Mouse (Mus musculus): ENCODE results near the gene Hsd11b2.
A peak's percentile ranks its signal among the peaks of the same experiment; 100 is the strongest.

Gene Hsd11b2

GRCm38 (mm10) chr8:105522890-105523289 is 4.3 kb downstream of the Hsd11b2 start:
- no peak for DNase-seq (ENCODE audit: low spot score in 2 of 2)

GRCm38 (mm10) chr8:105527110-105527509 is 8.6 kb downstream of the Hsd11b2 start:
- DNase-seq (ENCODE audit: low spot score in 2 of 2) = no peak

DNA sequence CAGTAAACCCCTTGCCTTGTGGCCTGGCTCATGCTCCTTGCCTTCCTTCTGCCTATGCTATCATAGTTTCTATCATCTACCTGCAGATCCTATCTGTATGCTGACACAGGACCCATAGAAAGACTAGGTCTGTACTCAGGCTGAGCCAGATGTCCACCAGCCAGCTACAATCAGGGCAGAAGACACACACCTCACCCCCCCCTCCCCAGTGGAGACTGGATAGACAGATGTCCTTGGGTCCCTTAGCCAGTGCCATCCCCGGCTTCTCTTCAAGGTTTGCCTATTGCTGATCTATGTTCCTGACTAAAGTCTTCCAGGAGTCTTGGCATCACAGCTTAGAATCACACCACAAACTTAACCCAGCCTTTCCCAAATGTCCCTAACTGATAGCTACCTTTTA is 9.7 kb downstream of the Hsd11b2 start:
- no peak for DNase-seq (ENCODE audit: low spot score in 2 of 2)

- DNase-seq (ENCODE audit: low spot score in 2 of 2) = no peak
Observed at GRCm38 (mm10) chr8:105529271-105529670, 10.7 kb downstream of the Hsd11b2 start.

DNA sequence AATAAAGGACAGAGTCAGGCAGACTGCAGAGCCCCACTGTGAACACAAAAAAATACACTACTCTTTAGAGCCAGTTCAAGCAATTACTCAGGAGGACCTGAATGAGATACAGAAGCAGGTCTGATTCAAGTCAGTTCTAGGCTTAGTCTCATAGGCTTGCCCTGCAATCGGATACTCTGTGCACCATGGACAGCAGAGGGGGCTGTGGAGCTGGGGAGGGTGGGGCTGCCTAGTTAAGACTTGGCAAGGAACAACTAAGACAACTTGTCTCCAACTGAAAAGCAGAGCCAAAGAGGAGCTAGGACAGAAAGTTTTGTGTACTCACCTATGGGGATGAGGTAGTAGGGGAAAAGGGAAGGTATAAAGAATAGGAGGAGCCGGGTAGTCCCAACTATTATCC is 13.2 kb downstream of the Hsd11b2 start:
- no peak for DNase-seq (ENCODE audit: low spot score in 2 of 2)

- DNase-seq (ENCODE audit: low spot score in 2 of 2) = no peak
Observed at GRCm38 (mm10) chr8:105533439-105533838, 14.9 kb downstream of the Hsd11b2 start.

DNA sequence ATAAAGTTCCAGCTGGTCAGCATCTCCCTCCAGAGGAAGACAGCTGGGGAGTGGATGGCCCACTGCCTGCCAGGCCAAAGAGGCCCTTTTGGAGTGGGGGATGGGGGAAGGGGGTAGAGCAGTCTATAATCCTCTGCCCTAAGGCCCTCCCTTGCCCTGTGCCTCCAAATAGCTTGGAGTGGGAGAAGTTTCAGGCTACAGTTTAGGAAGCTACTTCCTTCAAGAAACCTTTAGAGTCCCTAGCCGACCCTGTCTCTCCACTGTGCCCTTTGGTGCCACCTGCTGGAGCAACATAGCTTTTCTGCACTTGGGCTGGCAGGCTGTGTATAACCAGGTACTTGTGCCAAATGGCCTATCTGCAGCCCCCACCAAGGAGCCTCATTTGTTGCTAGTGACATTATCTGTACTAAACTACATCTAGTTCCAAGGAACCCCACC is 15.4 kb downstream of the Hsd11b2 start:
- peak; percentile 42 to 52 for DNase-seq (ENCODE audit: low spot score in 2 of 2)

DNA sequence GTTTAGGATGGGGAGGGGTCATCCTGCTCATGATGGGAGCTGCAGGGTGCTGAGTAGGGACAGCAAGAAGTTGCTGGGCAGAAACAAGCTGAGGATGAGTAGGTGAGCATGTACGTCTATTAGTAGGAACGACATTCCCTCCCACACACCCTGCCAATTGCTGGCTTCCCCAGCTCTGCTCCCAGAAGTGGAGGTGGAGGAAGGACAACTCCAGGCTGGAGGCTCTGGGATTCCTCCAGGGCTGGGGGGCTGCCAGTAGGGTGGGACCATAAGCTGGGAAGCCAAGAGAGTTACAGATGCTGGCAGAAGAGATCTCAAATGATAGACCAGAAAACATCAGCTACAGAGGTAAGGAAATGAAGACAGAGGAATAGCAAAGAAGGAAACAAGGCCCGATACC is 18.0 kb downstream of the Hsd11b2 start:
- peak; percentile 33 to 47 for DNase-seq (ENCODE audit: low spot score in 2 of 2)

GRCm38 (mm10) chr8:105537011-105537677 is 18.6 kb downstream of the Hsd11b2 start:
- no peak for DNase-seq (ENCODE audit: low spot score in 2 of 2)

GRCm38 (mm10) chr8:105538940-105539339 is 20.4 kb downstream of the Hsd11b2 start:
- no peak for DNase-seq (ENCODE audit: low spot score in 2 of 2)

DNA sequence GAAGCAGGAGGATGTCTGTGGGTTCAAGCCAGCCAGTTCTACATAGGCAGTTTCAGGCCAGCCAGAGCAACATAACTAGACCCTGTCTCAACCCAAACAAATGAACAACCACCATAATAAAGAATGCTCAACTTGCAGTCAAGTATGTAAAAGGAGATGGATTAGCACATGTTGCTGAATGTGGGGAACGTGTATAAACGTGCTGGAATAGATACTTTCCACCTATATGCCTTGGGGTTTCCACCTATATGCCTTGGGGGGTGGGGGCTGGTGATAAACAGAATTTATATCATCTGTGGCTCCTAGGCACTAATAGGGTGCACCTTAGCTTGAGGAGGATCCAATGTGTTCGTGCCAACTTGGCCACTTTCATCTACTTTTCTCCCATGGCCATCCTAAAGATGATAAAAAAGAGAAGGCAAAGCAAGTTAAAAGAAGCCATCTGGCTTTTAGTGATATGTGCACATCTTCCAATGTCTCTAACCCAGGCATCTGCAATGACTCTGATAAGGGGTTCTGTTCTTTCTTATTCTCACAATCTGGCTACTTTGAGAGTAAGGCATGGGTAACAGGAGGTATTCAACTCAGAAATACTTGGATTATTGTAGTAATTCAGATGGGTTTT is 23.6 kb downstream of the Hsd11b2 start:
- DNase-seq (ENCODE audit: low spot score in 2 of 2) = no peak

DNA sequence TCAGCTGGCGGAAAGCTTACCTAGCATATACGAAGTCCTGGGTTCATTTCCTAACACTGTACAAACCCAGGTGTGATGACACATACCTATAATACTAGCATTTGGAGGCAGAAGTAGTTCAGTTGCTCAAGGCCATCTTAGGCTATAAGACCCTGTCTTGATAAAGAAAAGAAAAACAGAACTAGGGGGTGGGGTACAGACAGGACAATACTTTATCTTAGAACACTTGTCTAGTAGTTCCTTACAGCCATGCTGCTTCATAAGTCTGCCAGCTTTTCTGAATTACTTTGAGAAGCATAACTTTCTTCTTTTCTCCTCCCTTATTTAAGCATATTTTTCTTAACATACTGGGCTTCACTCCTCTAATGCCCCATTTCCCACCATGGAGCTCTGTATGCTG is 24.3 kb downstream of the Hsd11b2 start:
- no peak for DNase-seq (ENCODE audit: low spot score in 2 of 2)

- no peak for DNase-seq (ENCODE audit: low spot score in 2 of 2)
Observed at GRCm38 (mm10) chr8:105543703-105544102, 25.1 kb downstream of the Hsd11b2 start.

- DNase-seq (ENCODE audit: low spot score in 2 of 2) = peak in 1 of 2 experiments; percentile 26
Observed at GRCm38 (mm10) chr8:105544544-105545205, 26.1 kb downstream of the Hsd11b2 start.

GRCm38 (mm10) chr8:105545249-105545648 is 26.7 kb downstream of the Hsd11b2 start:
- DNase-seq (ENCODE audit: low spot score in 2 of 2) = peak; percentile 33 to 47

- no peak for DNase-seq (ENCODE audit: low spot score in 2 of 2)
Observed at GRCm38 (mm10) chr8:105546384-105547350, 28.1 kb downstream of the Hsd11b2 start.

DNA sequence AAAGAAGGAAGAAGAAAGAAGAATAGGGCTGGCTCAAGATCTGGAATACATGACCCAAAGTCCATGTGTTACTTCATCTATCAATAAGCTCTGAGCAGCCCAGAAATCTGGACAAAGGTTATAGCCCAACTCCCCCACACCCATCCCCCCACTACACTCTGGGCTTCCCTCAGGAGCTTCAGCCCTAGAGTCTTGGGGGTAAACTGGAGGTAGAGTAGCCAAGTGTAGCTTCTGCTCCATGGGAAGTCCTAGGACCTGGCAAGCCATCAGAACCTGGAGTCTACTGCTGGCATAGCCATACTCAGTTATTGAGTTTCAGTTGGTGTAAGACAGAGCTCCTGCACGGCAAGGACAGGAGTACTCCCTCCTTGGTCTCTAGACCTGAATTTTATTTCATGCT is 31.0 kb downstream of the Hsd11b2 start:
- DNase-seq (ENCODE audit: low spot score in 2 of 2) = no peak

DNA sequence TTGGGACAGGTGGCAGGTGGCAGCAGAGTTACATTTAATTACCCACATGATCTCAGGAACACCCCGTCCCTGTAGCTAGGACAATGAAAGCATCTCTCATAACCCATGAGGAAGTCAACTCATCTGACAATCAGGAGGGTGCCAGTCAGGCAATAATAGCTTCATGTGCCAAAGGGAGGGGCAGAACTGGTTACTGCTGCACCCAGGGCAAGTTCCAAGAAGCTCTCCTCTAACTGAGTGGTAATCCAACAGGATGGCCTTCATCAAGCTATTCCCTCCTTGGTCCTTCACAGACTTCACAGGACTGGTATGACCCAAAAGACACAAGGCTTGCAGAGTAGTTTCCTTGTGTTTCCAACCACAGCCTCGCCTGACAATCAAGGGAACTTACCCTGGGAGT is 31.5 kb downstream of the Hsd11b2 start:
- DNase-seq (ENCODE audit: low spot score in 2 of 2) = no peak

DNA sequence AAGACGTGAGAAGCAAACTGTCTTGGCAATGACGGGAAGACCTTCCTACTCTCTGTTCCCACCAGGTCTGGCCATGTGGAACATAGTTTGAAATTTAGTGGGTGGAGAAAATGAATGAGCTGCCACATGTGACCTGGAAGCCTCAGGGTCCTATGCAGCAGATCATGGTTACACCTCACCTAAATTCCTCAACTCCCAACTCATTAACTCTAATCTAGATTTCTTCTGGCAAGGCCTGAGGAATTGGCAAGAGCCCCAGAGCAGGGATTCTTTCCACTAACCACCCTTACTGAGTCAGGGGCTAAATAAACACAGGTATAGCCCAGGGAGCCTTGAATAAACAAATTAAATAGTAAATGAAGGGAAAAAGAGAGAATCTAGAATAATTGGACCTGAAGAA is 33.5 kb downstream of the Hsd11b2 start:
- no peak for DNase-seq (ENCODE audit: low spot score in 2 of 2)

DNA sequence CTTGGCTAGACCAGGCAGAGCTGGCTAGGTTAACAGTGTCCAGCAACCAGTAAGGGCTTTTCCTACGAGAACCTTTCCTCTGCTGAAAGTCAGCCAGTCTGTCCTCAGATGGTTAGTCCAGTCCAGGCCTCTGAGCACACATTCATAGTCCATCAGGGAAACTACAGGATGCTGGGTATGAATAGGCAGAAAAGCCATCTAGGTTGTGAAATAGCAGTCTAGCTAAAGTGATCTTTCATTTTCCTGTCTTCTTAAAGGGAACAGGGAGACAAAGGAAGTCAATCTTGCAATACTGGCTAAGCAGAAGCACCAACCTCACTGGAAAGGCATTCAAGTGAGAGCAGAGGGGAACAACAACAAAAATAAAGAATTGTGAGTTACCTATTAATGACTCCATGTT is 34.3 kb downstream of the Hsd11b2 start:
- no peak for DNase-seq (ENCODE audit: low spot score in 2 of 2)

GRCm38 (mm10) chr8:105554087-105554486 is 35.5 kb downstream of the Hsd11b2 start:
- DNase-seq (ENCODE audit: low spot score in 2 of 2) = peak in 1 of 2 experiments; percentile 69

- no peak for DNase-seq (ENCODE audit: low spot score in 2 of 2)
Observed at GRCm38 (mm10) chr8:105555230-105555629, 36.7 kb downstream of the Hsd11b2 start.

All from frontal cortex, postnatal 36 days (tissue).